Mouse (Mus musculus) megakaryocyte progenitor cell, adult 5-6 weeks (primary cell): ENCODE data around the gene Olfr547. TPM values are rescaled to one million over a fixed set of nuclear protein-coding genes. Genes with fewer than 3 reads are reported as not detected.

Source experiments
- ATAC-seq: replicated peaks from 2 replicates; pipeline ENCODE4 v1.8.0; 2016; ENCODE audit warnings: mild to moderate bottlenecking, moderate TSS enrichment, inconsistent platforms; ENCODE audit not compliant: poor library complexity
- total RNA-seq, 2 experiments: library from RNA; stranded (forward) in 1 of 2; stranded (reverse) in 1 of 2; fragments of 157-497, 149-512 nt in 1 of 2; fragments of 200-1000 nt in 1 of 2; gene quantifications; 2 replicates each; pipeline versions ENCODE4 v1.2.3 to v1.2.4; 2015 to 2017

Gene Olfr547
- total RNA-seq (2015) (not detected in 2 replicates), total RNA-seq (2017) (not detected in 2 replicates)

DNA sequence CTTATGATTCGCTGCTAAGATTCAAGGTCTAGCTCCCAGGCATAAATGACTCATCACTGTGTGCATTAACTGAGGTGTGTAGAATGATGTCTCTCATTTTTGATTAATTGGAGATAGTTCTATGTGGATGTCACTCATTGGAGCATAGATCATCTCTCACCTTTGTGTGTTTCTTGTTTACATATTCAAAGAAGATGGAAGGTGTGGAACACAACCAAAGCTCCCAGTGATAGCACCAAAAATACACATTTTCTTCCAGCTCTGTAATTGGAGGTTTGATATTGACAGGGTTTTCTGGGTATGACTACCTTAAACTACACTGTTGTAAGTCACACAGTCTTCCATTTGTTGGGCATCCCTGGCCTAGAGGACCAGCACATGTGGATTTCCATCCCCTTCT is at the start of gene Olfr547:
Olfr547 (plus strand) TSS at position 301 of the 400 bp plus-strand sequence.
- ATAC-seq = no peak

DNA sequence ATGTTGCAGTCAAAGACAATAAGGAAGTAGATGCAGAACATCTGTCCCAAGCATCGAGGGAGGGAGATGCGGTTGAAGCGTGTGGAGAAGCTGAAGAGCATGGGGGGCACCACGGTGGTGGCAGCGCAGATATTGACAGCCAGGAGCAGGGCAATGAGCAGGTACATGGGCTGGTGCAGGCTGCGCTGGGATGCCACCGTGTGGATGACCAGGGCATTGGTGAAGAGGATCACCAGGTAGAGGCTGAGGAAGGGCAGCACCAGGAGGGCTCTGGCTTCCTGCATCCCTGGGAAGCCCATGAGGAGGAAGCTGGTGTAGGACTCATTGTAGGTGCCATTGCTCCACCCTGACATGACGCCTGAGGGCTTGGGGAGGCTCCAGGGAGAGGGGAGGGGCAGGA is 49.8 kb upstream of the Olfr547 start:
- peak; percentile 65 for ATAC-seq

DNA sequence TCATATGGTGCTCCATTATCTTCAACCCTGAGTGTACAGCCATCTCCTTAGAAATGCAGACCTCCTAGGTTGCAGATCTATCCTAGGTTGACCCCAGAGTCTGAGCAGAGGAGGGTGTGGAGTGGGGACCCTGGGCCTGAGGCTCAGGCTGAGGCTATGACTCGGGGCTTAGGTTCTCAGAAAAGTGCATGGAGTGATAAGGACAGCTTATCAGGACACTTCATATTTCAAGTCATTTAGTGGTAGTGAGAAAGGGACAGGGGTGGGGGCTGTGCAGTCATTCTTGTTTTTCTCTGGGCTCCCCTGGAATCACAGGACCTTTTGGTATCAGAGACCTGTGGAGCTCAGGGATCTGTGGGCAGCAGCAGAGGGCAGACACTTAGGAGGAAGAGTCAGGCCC is 48.4 kb upstream of the Olfr547 start:
- ATAC-seq = peak; percentile 56

DNA sequence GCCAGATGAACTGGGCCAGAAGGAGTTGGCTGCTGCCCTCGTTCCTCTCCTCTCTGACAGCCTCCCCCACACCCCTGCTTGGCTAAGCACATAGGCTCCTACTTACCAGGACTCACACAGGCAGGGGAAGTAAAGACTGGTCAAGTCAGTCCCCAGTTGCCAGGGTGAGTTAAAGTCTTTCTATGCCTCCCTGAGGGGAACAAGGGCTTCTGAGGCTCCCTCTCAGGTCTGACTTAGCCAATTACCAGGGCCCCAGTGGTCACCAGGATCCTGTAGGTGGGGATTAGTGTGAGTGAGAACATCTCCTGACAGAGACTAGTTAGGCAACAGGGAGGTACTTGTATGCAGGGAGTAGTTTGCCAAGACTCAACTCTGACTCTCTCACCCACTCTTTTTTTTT is 46.4 kb upstream of the Olfr547 start, which contains the start of gene Olfr544:
Olfr544 (minus strand) TSS at position 153 of the 400 bp plus-strand sequence.
- ATAC-seq = no peak

DNA sequence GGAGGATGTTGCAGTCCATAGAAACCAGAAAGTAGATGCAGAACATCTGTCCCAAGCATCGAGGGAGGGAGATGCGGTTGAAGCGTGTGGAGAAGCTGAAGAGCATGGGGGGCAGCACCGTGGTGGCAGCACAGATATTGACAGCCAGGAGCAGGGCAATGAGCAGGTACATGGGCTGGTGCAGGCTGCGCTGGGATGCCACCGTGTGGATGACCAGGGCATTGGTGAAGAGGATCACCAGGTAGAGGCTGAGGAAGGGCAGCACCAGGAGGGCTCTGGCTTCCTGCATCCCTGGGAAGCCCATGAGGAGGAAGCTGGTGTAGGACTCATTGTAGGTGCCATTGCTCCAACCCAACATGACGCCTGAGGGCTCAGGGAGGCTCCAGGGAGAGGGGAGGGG is 40.1 kb upstream of the Olfr547 start:
- ATAC-seq = peak; percentile 81

DNA sequence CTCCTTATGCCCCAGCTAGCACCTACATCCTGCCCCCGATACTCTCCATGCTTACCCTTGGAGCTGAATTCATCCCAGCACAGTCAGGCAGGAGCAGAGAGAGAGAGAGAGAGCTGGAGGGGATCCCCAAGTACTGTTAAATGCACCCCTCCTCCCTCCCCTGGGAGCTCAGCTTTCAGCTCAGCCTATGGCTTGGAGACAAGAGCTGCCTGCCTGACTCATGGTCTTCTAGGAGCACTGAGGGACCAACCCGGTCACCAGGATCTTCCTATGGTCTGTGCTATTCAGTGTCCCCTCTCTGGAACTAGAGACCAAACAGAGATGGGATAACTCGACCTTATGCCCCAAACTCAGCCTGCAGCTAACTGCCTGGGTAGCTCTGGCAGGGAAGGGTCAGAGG is 35.1 kb upstream of the Olfr547 start, which contains the start of gene Olfr545:
Olfr545 (minus strand) TSS at position 101 of the 400 bp plus-strand sequence.
- ATAC-seq = no peak

DNA sequence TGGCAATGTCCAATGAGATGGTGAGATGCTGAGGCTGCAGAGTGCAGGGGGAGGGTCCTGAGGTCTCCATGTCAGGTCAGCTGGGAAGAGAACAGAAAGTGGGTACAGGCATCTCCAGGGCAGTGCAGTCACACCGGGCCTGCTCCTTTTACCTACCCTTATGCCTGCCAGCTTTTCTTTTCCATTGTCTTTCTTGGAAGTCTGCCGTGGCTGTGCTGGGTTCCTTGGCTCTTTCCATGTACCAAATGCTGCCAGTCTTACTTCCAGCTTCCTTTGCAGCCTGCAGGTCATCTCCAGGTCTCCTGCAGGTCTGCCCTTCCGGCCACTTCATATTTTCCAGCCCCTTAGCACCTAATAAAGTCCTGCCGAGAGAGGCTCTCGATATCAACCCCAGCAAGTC is 32.6 kb upstream of the Olfr547 start:
- no peak for ATAC-seq

DNA sequence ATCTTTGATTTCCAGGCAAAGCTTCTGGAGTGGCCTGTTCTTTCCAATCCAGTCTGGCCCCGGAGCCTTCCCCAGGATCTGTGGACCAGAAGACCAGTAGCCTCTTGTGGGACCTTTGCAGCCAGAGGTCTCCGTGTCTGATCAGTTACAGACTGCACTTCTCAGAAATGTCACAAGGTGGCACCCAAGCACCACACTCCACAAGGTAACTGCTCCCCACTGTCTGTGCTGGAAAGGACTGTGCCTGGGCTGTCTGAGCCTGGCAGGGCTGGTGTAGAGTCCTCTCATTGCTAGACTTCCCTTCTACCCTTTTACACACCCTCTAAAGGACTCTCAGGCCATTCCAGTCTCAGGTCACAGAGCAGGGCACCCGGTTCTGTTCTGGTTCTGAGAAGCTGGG is 27.7 kb upstream of the Olfr547 start:
- peak; percentile 99 for ATAC-seq

DNA sequence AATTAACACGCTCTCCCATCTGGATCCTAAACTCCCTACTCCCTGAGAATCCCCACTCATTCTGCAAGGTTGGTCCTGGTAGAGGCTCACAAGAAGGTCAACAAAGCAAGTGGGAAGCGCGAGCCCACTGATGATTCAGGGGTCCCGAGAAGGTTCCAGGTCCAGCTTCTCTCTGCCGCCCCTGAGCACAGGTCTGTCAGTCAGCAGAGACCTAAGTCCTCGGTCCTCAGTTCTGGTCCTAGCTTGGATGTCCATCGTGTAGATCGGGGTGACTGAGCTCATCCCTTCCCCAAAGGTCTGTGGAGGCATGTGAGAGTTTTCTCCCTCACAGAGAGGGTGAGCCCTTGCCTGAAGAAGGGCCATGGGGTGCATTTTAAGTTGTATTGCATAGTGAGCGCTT is 26.5 kb upstream of the Olfr547 start:
- no peak for ATAC-seq

DNA sequence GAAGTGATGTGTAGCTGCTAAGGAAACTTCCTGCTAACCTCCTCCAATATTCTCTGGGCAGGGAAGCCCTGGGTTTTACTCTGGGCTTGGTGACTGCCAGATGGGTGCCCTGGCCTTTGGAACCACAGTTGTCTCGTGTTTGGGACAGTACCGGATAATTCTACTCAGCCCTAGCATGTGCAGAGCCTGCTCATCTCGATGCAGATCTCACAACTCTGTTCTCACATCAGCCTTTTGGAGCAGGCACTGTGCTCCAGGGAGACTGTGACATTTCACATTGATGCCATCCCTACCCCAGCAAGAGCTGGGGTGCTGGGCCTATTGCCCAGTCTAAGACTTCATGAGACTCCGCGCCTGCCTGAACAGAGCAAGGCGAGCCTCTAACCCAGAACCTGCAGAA is 25.9 kb upstream of the Olfr547 start:
- ATAC-seq = no peak

DNA sequence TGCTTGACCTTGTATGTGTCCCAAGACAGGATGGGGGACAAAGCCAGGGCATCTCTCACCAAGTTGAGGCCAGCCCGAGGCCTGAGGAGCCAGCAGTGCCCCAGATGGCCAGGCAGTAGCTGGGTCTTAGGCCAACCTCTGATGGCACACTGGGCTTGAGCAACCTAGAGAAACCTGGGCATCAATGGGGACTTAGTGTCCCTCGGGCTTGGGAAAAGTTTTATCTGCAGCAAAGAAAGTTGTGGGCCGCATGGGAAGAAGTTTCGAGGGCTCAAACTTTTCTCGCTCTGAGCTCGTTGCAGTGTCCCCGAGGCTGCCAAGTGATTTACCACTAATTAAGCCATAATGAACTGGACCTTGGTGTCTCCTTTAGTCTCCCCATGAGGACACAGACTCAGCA is 24.8 kb upstream of the Olfr547 start:
- ATAC-seq = no peak

DNA sequence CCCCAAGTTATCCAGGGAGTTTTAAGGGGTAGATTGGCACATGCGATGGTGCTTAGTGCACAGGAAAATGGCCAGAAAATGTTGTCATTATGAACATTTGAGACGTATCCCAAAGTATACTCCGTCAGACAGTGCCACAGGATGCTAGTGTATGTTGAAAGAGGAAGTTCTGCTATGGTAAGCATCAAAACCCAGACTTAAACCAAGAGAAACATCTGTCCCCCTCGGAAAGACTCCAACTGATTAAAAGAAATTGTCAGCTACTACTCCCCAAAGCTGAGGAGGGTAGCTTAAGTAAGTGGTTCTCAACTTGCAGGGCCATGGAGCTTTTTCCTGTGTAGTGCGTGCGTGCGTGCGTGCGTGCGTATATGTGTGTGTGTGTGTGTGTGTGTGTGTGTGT is 22.6 kb upstream of the Olfr547 start:
- peak; percentile 19 for ATAC-seq

DNA sequence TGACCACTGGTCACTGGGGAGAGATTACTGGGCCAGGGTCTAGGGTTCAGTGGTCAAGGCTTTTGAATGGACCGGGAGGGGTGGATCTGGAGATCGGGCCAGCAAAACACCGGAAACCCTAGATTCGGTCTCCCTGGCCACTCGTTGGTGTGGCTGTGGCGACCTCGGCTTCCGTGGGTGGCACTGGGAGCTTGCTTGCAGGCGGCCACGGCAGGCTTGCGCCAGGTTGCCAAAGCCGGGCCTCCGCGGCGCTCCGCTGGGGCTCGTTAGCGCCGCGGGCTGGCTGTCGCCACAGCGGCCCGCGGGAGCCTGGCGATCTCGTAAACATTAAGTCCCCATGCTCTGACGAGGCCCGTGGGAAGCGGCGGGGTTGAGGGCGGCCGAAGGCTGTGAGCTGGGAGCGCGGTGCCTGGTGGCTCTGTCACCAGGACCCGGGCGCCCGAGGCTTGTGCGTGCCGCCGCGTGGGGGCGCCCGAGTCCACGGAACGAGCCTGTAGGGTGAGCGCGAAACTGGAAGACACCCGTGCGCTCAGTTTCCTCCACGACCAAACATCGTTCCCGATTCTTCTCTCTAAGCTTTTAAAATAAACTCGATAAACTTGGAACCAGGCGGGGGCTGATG is 21.6 kb upstream of the Olfr547 start:
- ATAC-seq = peak; percentile 74

DNA sequence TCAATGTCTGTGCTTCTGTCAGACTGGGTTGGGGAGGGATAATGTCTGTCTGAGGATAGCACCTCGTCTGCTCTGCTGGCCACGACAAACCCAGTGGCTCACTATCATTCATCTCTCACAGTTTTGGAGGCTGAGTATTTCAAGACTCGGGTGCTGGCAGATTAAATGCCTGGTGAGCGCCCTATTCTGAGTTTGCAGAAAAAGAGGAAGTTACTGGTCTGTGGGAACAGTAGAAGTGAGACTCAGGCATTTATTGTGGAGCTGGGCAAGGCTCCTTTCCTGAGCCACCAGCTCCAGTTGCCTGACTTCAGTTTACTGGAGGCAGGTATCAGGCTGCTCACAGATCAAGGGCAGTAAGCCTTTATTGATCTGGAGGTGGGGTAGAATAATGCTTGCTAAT is 20.4 kb upstream of the Olfr547 start:
- peak; percentile 49 for ATAC-seq

DNA sequence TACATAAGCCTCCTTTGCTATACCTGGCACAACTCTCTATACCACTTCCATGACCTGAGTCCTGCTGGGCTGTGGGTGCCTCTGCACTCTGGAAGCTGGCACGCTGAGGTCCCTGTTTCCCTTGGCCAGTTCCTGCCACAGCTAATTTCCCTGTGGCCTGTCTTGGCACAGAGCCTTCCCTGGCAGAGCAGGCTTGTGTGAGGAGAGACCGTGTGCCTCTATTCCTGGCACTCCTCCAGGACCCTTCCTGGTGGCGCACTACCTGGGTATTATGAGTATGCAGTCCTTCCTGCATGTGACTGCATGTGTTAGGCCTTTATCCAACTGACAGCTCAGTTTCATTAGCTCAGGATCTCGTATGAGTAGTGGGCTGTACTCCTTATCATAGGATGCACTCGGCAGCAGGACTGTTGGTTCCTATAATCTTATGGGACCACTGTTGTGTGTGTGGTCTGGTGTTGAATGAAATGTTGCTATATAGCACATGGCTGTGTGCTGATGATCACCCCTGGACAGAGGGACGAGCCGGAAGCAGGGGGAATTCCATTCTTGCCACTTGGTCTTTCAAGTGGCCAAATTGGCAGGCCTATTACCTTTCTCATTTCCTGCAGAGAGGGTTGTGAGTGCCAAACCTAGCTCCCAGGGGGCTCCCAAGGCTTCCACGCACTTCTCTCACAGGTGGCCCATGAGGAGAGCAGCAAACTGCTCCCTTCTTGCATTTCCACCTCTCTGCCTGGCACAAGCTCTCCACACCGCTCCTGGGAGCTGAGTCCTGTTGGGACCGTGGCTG is 18.1 kb upstream of the Olfr547 start:
- ATAC-seq = peak; percentile 42

DNA sequence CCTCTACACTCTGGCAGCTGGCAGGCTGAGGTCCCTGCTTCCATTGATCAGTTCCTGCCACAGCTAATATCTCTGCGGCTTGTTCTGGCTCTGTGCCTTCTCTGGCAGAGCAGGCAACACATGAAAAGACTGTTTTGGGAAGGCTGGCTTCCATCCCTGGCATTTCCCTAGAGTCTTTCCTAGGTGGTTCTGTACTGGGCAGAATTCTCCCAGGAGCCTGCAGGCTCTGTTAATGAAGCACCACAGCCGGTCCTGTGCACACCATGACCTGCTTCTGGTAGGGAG is 17.6 kb upstream of the Olfr547 start:
- ATAC-seq = no peak

DNA sequence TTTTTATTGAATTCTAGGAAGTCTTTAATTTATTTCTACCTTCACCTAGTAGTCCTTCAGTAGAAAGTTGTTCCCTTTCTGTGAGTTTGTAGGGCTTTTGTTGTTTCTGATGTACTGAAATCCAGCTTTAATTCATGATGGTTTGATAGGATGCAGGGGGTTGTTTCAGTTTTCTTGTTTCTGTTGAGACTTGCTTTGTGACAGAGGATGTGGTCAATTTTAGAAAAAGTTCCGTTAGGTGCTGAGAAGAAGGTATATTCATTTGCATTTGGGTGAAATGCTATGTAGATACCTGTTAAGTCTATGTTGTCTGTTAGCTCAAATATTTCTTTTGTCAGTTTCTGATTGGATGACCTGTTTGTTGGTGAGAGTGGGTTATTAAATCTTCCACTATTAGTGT is 5.5 kb upstream of the Olfr547 start:
- ATAC-seq = no peak

DNA sequence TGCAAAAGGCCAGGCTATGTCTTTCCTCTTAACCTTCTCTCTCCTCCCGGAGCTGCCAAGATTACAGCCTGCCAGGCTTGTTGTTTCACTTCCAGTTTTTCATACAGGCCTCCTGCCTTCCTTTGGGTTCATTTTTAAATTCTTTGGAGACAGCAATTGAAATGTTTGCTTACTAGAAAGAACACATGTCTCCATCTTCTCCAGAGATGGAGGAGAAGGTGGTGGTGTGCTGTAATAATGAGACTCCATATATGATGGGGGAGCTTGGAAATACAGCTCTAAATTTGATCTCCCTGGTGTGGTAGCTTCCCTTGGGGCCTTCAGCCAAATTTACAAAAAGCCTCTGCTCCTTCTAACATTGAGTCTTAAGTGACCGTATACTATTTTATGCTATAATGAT is 6.0 kb downstream of the Olfr547 start, which contains the start of gene Olfr548-ps1:
Olfr548-ps1 (plus strand) TSS at position 301 of the 400 bp plus-strand sequence.
- no peak for ATAC-seq

DNA sequence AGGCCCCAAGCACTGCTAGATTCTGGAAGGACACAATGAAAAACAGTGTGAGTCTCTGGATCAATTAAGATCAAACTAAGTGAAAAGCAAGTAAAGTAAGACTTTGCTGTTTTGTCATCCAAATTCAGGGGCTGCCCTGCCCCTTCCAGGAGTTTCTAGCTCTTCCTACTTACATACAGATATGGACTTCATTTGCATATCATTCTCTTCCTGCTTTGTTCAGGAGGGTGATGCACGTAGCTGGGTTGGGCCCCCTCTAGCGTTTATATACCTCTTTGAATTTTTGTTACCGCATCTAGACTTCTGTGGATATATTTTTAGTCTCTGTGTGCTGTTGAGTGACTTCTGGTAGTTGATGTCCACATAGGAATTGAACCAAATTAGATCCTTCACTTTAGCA is 6.7 kb downstream of the Olfr547 start:
- ATAC-seq = peak; percentile 88

DNA sequence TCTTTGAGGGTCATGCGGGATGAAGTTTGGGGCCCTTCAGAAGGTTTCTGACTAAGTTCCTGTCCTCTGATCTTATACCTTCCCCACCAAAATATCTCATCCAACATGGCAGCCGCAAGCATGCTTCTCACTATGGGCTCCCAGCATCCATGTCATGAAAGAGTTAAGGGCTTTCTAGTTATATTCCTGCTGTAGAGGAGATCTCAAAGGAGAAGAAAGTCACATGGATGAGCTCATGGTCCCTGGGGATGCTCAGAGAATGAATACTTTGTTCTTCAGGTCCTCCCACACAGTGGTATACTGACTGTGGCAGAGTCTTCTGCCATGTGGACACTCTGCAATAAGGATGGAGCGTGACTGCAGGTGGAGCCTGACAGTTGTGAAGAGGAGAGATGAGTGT is 15.0 kb downstream of the Olfr547 start, which contains the start of gene Olfr549:
Olfr549 (plus strand) TSS at position 301 of the 400 bp plus-strand sequence.
- ATAC-seq = no peak

DNA sequence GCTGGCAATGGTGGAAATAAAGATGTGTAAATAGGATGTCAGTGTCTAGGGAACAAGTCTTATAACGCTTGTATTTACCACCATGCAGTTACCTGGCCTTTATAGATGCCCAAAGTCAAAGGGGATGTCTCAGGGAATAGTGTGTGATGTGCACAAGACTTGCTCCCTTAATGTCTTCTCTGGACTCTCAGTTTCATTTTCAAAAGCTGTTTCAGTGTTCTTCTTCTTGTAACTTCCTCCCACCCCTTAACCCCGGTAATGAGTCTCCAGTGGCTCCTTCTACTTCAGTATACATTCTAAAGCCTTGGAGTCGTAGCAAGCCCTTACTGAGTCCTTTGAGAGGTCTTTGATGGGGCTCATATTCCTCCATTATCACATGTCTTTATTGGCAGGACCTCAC is 18.7 kb downstream of the Olfr547 start:
- peak; percentile 61 for ATAC-seq
